Mouse (Mus musculus): Measurements from ENCODE around the gene Micall1. TPM values are rescaled to one million over a fixed set of nuclear protein-coding genes. Genes with fewer than 3 reads are reported as not detected.
A peak's percentile ranks its signal among the peaks of the same experiment; 100 is the strongest.

The Micall1 gene
- polyA plus RNA-seq, 1 experiment from 2014 or later, result 10.4 TPM

DNA sequence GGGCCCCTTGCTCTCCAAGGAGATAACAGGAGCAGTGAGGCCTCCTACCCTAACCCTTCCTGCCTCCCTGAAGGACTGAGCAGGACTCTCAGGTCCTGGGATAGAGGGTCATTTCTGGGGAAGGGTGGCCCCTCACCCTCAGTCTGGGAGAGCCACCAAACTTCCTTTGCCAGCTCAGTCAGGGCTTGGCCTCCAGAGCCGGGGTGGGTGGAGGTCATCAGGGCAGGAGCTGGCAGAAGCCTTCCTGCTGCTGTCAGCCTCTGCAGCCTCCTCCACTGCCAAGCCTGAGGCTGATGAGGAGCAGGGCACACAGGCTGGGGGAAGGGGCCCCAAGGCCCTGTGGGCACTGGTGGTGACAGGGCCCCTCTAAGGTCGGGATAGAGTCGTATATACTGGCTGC lies 46.9 kb downstream of the Micall1 start:
- peaks cover 32% of the 10 kb centered on the region for H3K4me1 ChIP-seq (replicated peaks)
- peaks cover 17% of the 10 kb centered on the region for H3K36me3 ChIP-seq
- no peak overlapping the region for H3K27ac ChIP-seq (replicated peaks)
- H3K4me2 ChIP-seq, result no peak overlapping the region
- H3K4me3 ChIP-seq, result no peak overlapping the region
- 18% methylated on average over 3 of the region's 3 CpGs for WGBS
- H3K9ac ChIP-seq, result 0 out of 2 replicates have a peak overlapping the region, but pooled peaks have one; percentile 31
- no peaks in the 10 kb centered on the region for H3K9me3 ChIP-seq
- no peak for ATAC-seq (ENCODE audit: low read depth)
- H3K27me3 ChIP-seq, result 0 out of 2 replicates have a peak, but pooled peaks cover 7% of the 10 kb centered on the region

DNA sequence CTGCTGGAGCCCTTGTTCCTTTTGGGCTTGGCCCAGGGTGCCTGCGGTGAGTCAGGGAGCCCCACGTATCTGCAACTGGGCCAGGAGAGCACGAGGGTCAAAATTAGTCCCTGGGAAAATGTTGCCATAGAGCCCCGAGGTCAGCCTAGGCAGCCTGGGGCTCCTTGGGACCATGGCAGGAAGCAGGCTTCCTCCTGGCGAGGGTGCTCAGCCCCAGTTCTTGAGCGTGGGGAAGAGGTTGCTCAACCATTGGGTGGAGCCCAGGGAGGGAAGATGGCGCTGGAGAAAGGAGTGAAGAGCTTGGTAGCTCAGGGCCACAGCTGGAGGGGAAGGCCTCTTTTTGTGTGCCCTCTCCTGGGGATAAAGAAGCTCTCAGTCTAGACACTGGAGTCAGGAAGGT lies 53.6 kb downstream of the Micall1 start:
- H3K9me3 ChIP-seq, result no peaks in the 10 kb centered on the region
- 69% methylated on average over 7 of the region's 7 CpGs for WGBS
- H3K27me3 ChIP-seq, result peaks cover 61% of the 10 kb centered on the region
- H3K4me3 ChIP-seq, result peak overlapping the region; percentile 32
- H3K36me3 ChIP-seq, result no peaks in the 10 kb centered on the region
- peak overlapping the region; percentile 64 for H3K9ac ChIP-seq
- peak overlapping the region; percentile 46; the same call in 1 of the 2 replicates for H3K27ac ChIP-seq (replicated peaks)
- peak overlapping the region; percentile 40 for H3K4me2 ChIP-seq
- no peak for ATAC-seq (ENCODE audit: low read depth)
- peaks cover 36% of the 10 kb centered on the region for H3K4me1 ChIP-seq (replicated peaks)

DNA sequence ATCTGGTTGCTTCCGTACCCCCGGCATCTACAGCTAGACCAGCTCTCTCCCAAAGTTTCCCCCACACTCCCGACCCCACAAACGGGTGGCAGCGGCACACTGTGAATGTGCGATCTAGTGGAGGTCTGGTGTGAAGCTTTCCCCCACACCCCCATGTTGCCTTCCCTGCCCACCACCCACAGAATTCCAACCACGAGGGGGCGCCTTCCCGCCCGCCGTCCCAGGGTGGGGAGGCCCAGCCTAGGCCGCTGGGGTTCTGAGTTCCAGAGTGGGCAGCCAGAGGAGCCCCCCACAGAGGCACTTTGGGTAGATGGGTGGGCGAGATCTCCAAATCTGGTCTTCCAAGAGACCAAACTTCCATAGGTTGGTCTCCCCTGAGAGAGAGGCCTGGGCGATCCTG lies 54.1 kb downstream of the Micall1 start:
- H3K4me1 ChIP-seq (replicated peaks), result peaks cover 36% of the 10 kb centered on the region
- peak overlapping the region; percentile 32 for H3K4me3 ChIP-seq
- peaks cover 61% of the 10 kb centered on the region for H3K27me3 ChIP-seq

DNA sequence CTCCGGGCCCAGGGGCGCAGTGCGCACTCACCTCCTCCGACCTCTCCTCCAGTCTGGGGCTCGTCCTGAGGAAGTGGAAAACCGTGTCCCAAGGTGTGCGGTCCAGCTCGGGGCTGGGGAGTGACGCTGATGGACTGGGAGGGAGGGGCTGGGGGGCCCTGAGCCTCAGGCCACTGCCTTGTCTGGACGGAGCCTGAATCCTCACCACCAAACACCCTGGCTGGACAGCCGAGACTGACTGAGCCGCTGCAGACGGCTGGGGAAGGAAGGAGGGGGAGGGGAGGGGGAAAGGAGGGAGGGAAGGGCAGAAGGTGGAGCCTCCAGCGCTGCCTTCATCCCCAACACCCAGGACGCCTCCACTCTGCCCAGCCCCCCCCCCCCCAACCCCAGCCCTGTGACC lies 55.6 kb downstream of the Micall1 start:
- peaks cover 36% of the 10 kb centered on the region for H3K4me1 ChIP-seq (replicated peaks)
- WGBS, result 3% methylated on average over 15 of the region's 15 CpGs
- peak overlapping the region; percentile 64 for H3K9ac ChIP-seq
- peak overlapping the region; percentile 40; the same call in 1 of the 2 replicates for H3K4me2 ChIP-seq
- H3K27me3 ChIP-seq, result peaks cover 61% of the 10 kb centered on the region
- H3K27ac ChIP-seq (replicated peaks), result no peak overlapping the region; the same call in 1 of the 2 replicates
- peak overlapping the region; percentile 32 for H3K4me3 ChIP-seq
- no peaks in the 10 kb centered on the region for H3K9me3 ChIP-seq
- no peak for ATAC-seq (ENCODE audit: low read depth)
- H3K36me3 ChIP-seq, result no peaks in the 10 kb centered on the region

More for the DNA sequence above, 54.1 kb downstream of the Micall1 start:
- Histone ChIP-seq H3K4me2 (peak overlapping the region; percentile 40; the same call in 1 of the 2 replicates), H3K9me3 (no peaks in the 10 kb centered on the region), H3K27ac (replicated peaks) (peak overlapping the region; percentile 46; the same call in 1 of the 2 replicates), H3K9ac (peak overlapping the region; percentile 64), H3K36me3 (no peaks in the 10 kb centered on the region)
- 47% methylated on average over 14 of the region's 14 CpGs for WGBS
- ATAC-seq (ENCODE audit: low read depth), result no peak

DNA sequence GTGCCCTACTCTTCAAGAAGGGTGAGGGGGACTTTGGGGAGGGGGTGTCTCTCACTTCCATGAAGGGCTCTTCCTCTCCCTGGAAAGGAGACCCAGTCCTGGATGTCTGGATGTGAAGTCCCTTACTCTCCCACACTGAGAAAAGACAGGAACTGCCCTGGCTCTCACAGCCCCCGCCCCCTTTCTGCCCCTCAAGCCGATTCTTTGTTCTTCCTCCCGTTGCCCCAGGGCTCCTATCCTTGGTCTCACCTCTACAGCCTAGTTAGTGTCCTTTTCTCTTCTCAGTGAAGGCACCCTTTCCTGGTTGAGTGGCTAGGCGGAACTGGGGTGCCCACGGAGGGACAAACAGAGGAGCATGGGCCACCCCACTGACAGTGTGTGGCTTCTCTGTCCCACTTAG lies 56.4 kb downstream of the Micall1 start, which contains the start of gene Sox10:
Sox10 (minus strand) TSS at position 101 of the 400 bp plus-strand sequence.
- Histone ChIP-seq H3K4me2 (peak within 1 kb of the TSS; percentile 40), H3K9ac (peak within 1 kb of the TSS; percentile 64), H3K4me1 (replicated peaks) (peaks cover 36% of the 10 kb centered on the region), H3K27me3 (peaks cover 55% of the 10 kb centered on the region), H3K9me3 (no peaks in the 10 kb centered on the region), H3K36me3 (no peaks in the 10 kb centered on the region), H3K4me3 (peak within 1 kb of the TSS; percentile 32), H3K27ac (replicated peaks) (peak within 1 kb of the TSS; percentile 76)
- ATAC-seq (ENCODE audit: low read depth), result no peak
- 51% methylated on average over 5 of the region's 5 CpGs for WGBS

DNA sequence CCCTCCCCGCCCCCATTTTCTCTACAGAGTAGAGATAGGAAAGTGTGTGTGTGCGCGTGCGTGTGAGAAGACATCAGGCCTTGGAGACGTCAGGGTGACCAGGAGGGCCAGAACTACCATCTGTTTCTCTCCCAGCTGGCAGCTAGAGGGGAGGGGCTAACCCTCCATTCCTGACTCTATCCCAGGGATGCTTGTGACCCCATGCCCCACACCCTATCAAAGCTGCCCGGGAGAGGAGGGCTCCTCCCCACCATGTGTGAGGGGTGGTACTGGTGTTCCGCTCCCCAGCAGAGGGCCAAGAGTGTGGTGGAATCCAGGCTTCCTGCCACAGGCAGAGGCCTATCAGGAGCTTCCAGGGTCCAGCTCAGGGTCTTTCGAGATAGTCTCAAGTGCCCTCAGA lies 58.0 kb downstream of the Micall1 start:
- Histone ChIP-seq H3K27ac (replicated peaks) (peak overlapping the region; percentile 76), H3K36me3 (no peaks in the 10 kb centered on the region), H3K4me2 (peak overlapping the region; percentile 37), H3K9ac (peak overlapping the region; percentile 57; the same call in 1 of the 2 replicates), H3K4me1 (replicated peaks) (peaks cover 36% of the 10 kb centered on the region), H3K27me3 (peaks cover 43% of the 10 kb centered on the region), H3K4me3 (peak overlapping the region; percentile 17), H3K9me3 (no peaks in the 10 kb centered on the region)
- 36% methylated on average over 8 of the region's 8 CpGs for WGBS
- ATAC-seq (ENCODE audit: low read depth), result 0 out of 2 replicates have a peak, but pooled peaks have one; percentile 57

DNA sequence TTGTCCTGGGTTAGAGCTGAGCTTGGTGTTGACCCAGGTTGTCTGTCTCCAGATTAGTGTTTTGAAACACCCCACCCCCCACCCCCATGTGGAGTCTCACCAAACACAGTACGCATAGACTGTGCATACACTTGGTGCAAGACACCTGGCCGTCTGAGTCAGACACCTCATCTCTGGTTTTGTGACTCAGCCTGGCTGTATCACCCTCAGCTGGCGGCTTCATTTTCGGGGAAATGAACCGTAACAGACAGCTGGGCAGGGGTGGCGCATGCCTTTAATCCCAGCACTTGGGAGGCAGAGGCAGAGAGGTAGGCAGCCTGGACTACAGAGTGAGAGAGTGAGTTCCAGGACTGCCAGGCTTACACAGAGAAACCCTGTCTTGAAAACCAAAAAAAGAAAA lies 68.2 kb downstream of the Micall1 start:
- H3K9me3 ChIP-seq, result no peaks in the 10 kb centered on the region
- no peak overlapping the region for H3K4me2 ChIP-seq
- H3K36me3 ChIP-seq, result no peaks in the 10 kb centered on the region
- WGBS, result 53% methylated on average over 6 of the region's 6 CpGs
- no peaks in the 10 kb centered on the region for H3K27me3 ChIP-seq
- H3K4me3 ChIP-seq, result no peak overlapping the region
- H3K27ac ChIP-seq (replicated peaks), result no peak overlapping the region
- no peak for ATAC-seq (ENCODE audit: low read depth)
- H3K4me1 ChIP-seq (replicated peaks), result peaks cover 19% of the 10 kb centered on the region
- H3K9ac ChIP-seq, result no peak overlapping the region

DNA sequence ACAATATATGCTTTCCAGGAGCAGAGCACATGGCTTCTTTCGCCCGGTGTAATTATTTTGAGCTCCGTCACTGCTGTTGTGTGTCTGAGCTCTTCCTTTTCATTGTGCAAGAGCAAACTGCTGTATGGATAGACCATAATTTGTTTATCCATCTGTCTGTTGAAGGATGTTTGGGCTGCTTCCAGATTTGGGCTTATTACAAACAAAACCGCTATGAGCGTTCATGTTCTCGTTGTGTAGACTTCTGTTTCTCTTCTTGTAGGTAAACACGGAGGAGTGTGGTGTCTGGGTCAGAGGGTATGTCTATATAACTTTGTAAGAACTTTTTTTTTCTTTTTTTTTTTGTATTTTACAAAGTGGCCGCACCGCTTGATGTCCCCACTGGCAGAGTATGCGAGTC lies 76.5 kb downstream of the Micall1 start:
- no peaks in the 10 kb centered on the region for H3K36me3 ChIP-seq
- H3K27ac ChIP-seq (replicated peaks), result no peak overlapping the region
- ATAC-seq (ENCODE audit: low read depth), result no peak
- no peaks in the 10 kb centered on the region for H3K9me3 ChIP-seq
- no peaks in the 10 kb centered on the region for H3K4me1 ChIP-seq (replicated peaks)
- H3K4me2 ChIP-seq, result no peak overlapping the region
- 85% methylated on average over 10 of the region's 10 CpGs for WGBS
- H3K4me3 ChIP-seq, result no peak overlapping the region
- no peaks in the 10 kb centered on the region for H3K27me3 ChIP-seq
- no peak overlapping the region for H3K9ac ChIP-seq

Other genes starting within 250 kb of the Micall1 start
- gene Gga1, start 231.7 kb upstream of the Micall1 start, polyA plus RNA-seq (2015; fragmentation: Nextera tagmentation; extraction: Ambion mirVana), result 44.0 and 51.0 TPM in 2 replicates
- gene Gm49510, start 209.2 kb upstream of the Micall1 start, polyA plus RNA-seq (2015; fragmentation: Nextera tagmentation; extraction: Ambion mirVana), result 0.37 TPM in 1 of 2 replicates, not detected in the other
- gene Sh3bp1, start 209.1 kb upstream of the Micall1 start, polyA plus RNA-seq (2015; fragmentation: Nextera tagmentation; extraction: Ambion mirVana), result 6.2 and 6.8 TPM in 2 replicates
- gene Pdxp, start 195.0 kb upstream of the Micall1 start, polyA plus RNA-seq (2015; fragmentation: Nextera tagmentation; extraction: Ambion mirVana), result 46.3 and 53.6 TPM in 2 replicates
- gene Lgals1, start 182.2 kb upstream of the Micall1 start, polyA plus RNA-seq (2015; fragmentation: Nextera tagmentation; extraction: Ambion mirVana), result 273 and 356 TPM in 2 replicates
- gene Nol12, start 174.0 kb upstream of the Micall1 start, polyA plus RNA-seq (2015; fragmentation: Nextera tagmentation; extraction: Ambion mirVana), result 57.1 and 60.8 TPM in 2 replicates
- gene Triobp, start 161.2 kb upstream of the Micall1 start, polyA plus RNA-seq (2015; fragmentation: Nextera tagmentation; extraction: Ambion mirVana), result 33.4 and 40.1 TPM in 2 replicates
- 275 and 287 TPM in 2 replicates for gene H1f0, start 80.4 kb upstream of the Micall1 start, polyA plus RNA-seq (2015; fragmentation: Nextera tagmentation; extraction: Ambion mirVana)
- gene Galr3, start 67.0 kb upstream of the Micall1 start, polyA plus RNA-seq (2015; fragmentation: Nextera tagmentation; extraction: Ambion mirVana), result not detected in 2 replicates
- gene Ankrd54, start 46.0 kb upstream of the Micall1 start, polyA plus RNA-seq (2015; fragmentation: Nextera tagmentation; extraction: Ambion mirVana), result 46.5 and 52.9 TPM in 2 replicates
- gene Eif3l, start 33.7 kb upstream of the Micall1 start, polyA plus RNA-seq (2015; fragmentation: Nextera tagmentation; extraction: Ambion mirVana), result 185 and 196 TPM in 2 replicates
- 259 and 278 TPM in 2 replicates for gene Polr2f, start 32.1 kb downstream of the Micall1 start, polyA plus RNA-seq (2015; fragmentation: Nextera tagmentation; extraction: Ambion mirVana)
- gene 1700088E04Rik, start 32.4 kb downstream of the Micall1 start, polyA plus RNA-seq (2015; fragmentation: Nextera tagmentation; extraction: Ambion mirVana), result 12.4 and 13.1 TPM in 2 replicates
- 20.4 and 23.5 TPM in 2 replicates for gene Sox10, start 56.3 kb downstream of the Micall1 start, polyA plus RNA-seq (2015; fragmentation: Nextera tagmentation; extraction: Ambion mirVana)
- 75.0 and 88.0 TPM in 2 replicates for gene Pick1, start 120.3 kb downstream of the Micall1 start, polyA plus RNA-seq (2015; fragmentation: Nextera tagmentation; extraction: Ambion mirVana)
- gene Gm49486, start 120.5 kb downstream of the Micall1 start, polyA plus RNA-seq (2015; fragmentation: Nextera tagmentation; extraction: Ambion mirVana), result 1.7 and 2.0 TPM in 2 replicates
- 0.43 and 0.50 TPM in 2 replicates for gene Slc16a8, start 145.9 kb downstream of the Micall1 start, polyA plus RNA-seq (2015; fragmentation: Nextera tagmentation; extraction: Ambion mirVana)
- gene Baiap2l2, start 176.6 kb downstream of the Micall1 start, polyA plus RNA-seq (2015; fragmentation: Nextera tagmentation; extraction: Ambion mirVana), result 2.7 TPM in 2 replicates
- gene Pla2g6, start 219.5 kb downstream of the Micall1 start, polyA plus RNA-seq (2015; fragmentation: Nextera tagmentation; extraction: Ambion mirVana), result 33.3 and 34.1 TPM in 2 replicates
- 0.77 and 1.2 TPM in 2 replicates for gene Maff, start 237.7 kb downstream of the Micall1 start, polyA plus RNA-seq (2015; fragmentation: Nextera tagmentation; extraction: Ambion mirVana)